Mouse (Mus musculus): ENCODE results near the gene Klhl6. TPM values are rescaled to one million over a fixed set of nuclear protein-coding genes. Genes with fewer than 3 reads are reported as not detected.

The Klhl6 gene
- polyA plus RNA-seq, 1 experiment from 2014 or later, result 7.9 TPM

DNA sequence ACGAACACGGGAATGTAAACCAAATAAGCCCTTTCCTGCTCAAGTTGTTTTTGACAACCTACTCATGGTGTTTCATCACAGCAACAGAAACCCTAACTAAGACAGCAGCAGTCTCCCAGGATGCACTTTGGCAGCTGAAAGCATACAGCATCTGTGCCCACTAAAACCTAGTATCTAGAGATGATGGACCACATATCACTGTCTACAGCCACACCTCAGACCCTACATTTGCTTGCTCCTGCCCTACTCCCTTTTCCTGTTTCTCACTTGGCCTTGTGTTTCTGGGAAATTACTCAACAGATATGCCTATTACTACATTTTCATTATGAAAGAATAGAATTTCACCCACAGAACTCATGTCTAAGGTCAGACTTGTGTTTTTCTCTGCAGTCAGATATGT, 70.3 kb downstream of the Klhl6 start:
- 27% methylated on average over 2 of the region's 2 CpGs for WGBS
- H3K4me1 ChIP-seq (ENCODE audit: control insufficient read depth, insufficient read depth, low read length), result no peaks in the 10 kb centered on the region
- ATAC-seq (ENCODE audit: insufficient read depth, low FRiP score), result no peak
- no peak overlapping the region for H3K4me2 ChIP-seq (ENCODE audit: low read depth, low read length)
- no peaks in the 10 kb centered on the region for H3K36me3 ChIP-seq (ENCODE audit: control insufficient read depth, insufficient read depth, low read length)
- no peak overlapping the region for H3K4me3 ChIP-seq (replicated peaks; ENCODE audit: low read length)
- H3K27me3 ChIP-seq (ENCODE audit: control insufficient read depth, insufficient read depth, low read length), result no peaks in the 10 kb centered on the region
- H3K9me3 ChIP-seq (replicated peaks; ENCODE audit: control insufficient read depth, low read length), result no peaks in the 10 kb centered on the region
- no peak overlapping the region for H3K9ac ChIP-seq (ENCODE audit: low read length)
- no peak overlapping the region for H3K27ac ChIP-seq (ENCODE audit: low read length)

DNA sequence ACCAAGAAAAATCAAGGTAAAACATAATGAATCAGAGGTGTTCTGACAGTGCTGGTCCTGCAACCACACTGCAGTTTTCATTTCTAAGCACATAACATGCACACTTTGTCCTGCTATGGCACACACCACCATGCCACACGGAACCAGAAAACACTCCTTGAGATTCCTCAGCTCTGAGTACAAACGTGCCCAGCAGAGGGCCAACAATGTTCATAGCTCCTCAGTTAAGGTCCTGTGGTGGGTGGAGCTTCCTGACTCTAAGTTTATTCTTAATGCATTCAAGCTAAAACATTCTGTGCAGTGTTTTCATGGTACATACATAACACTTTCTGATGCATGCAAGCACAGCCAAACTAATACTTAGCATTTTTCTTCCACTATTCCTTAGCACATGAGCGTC, 74.5 kb downstream of the Klhl6 start:
- Histone ChIP-seq H3K27ac (ENCODE audit: low read length) (no peak overlapping the region), H3K27me3 (ENCODE audit: control insufficient read depth, insufficient read depth, low read length) (no peaks in the 10 kb centered on the region), H3K4me3 (replicated peaks; ENCODE audit: low read length) (no peak overlapping the region), H3K36me3 (ENCODE audit: control insufficient read depth, insufficient read depth, low read length) (no peaks in the 10 kb centered on the region), H3K4me2 (ENCODE audit: low read depth, low read length) (no peak overlapping the region), H3K9ac (ENCODE audit: low read length) (no peak overlapping the region), H3K9me3 (replicated peaks; ENCODE audit: control insufficient read depth, low read length) (no peaks in the 10 kb centered on the region), H3K4me1 (ENCODE audit: control insufficient read depth, insufficient read depth, low read length) (0 out of 2 replicates have a peak, but pooled peaks cover 5% of the 10 kb centered on the region)
- no peak for ATAC-seq (ENCODE audit: insufficient read depth, low FRiP score)
- WGBS, result 57% methylated on average over 3 of the region's 3 CpGs

DNA sequence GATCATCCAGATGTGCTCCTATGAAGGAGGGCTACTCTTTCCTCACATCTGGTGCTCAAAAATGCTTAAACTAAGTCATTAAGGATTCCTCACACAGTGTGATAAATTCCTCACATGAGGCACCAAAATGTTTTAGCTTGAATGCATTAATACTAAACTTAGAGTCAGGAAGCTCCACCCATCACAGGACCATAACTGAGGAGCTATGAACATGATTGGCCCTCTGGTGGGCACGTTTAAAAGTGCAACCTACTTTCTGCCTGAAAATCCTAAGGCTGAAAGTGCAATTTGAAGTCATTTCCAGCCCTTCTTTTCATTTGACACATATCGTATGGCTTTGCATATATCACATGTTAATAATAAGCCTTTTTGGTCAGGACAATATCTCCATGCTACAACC, 75.7 kb downstream of the Klhl6 start:
- no peak for ATAC-seq (ENCODE audit: insufficient read depth, low FRiP score)
- WGBS, result 39% methylated on average over 2 of the region's 2 CpGs
- Histone ChIP-seq H3K9me3 (replicated peaks; ENCODE audit: control insufficient read depth, low read length) (no peaks in the 10 kb centered on the region), H3K4me1 (ENCODE audit: control insufficient read depth, insufficient read depth, low read length) (0 out of 2 replicates have a peak, but pooled peaks cover 5% of the 10 kb centered on the region), H3K4me3 (replicated peaks; ENCODE audit: low read length) (no peak overlapping the region), H3K27me3 (ENCODE audit: control insufficient read depth, insufficient read depth, low read length) (no peaks in the 10 kb centered on the region), H3K36me3 (ENCODE audit: control insufficient read depth, insufficient read depth, low read length) (no peaks in the 10 kb centered on the region), H3K9ac (ENCODE audit: low read length) (no peak overlapping the region), H3K27ac (ENCODE audit: low read length) (no peak overlapping the region), H3K4me2 (ENCODE audit: low read depth, low read length) (no peak overlapping the region)

DNA sequence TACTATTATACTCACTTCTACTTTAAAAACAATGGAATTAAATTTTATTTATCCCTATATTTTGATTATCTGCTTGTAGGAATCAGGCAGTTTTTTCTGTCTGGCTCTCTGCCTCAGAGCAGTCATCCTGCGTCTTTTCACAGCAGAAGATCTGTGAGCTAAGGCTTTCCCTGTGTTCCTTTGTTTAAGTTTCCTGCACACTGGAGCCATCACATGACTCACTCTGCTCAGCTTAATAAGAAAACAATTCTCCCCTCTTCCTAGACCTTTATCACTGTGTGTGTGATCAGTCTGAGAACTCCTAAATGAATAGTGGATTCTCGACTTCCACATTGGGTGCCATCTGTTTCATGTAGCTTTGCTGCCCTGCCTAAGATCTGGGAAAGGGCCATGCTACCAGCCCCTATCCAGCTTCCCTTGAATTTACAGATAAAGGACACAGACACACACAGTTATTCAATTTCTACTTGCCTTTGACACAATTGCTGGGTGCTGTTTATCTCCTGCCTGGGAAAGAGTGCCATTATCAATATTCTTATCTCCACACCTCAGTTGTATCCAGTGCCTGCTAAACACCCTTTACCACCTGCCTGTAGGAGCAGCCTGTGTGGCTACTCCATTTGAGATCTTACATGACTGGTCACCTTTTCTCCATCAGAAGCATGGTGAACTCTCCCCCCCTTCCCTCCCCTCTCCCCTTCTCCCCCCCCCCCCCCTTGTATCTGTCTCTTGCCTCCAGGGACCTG, 77.9 kb downstream of the Klhl6 start:
- ATAC-seq (ENCODE audit: insufficient read depth, low FRiP score), result no peak
- H3K4me1 ChIP-seq (ENCODE audit: control insufficient read depth, insufficient read depth, low read length), result 0 out of 2 replicates have a peak, but pooled peaks cover 5% of the 10 kb centered on the region
- H3K4me3 ChIP-seq (replicated peaks; ENCODE audit: low read length), result no peak overlapping the region
- H3K36me3 ChIP-seq (ENCODE audit: control insufficient read depth, insufficient read depth, low read length), result no peaks in the 10 kb centered on the region
- H3K9me3 ChIP-seq (replicated peaks; ENCODE audit: control insufficient read depth, low read length), result no peaks in the 10 kb centered on the region
- no peak overlapping the region for H3K9ac ChIP-seq (ENCODE audit: low read length)
- H3K4me2 ChIP-seq (ENCODE audit: low read depth, low read length), result no peak overlapping the region
- H3K27ac ChIP-seq (ENCODE audit: low read length), result no peak overlapping the region
- 16% methylated on average over 2 of the region's 2 CpGs for WGBS
- H3K27me3 ChIP-seq (ENCODE audit: control insufficient read depth, insufficient read depth, low read length), result no peaks in the 10 kb centered on the region

DNA sequence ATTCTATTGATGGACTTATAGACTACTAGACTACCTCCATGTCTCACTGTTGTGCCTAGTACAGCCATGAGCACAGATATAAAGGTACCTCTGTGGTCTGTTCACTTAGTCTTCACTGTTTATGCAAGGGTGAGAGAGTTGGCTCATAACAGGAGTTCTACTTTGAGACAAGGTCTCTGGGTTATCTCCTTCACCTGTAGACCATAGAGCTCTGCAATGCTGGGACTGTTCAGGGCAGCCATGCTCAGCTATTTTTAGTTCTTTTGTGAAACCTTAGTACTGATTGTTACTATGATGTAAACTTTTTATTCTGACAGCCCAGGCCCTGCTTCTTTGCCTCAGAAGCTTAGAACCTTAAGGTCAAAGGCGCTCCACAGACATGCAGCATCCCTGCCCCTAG, 79.0 kb downstream of the Klhl6 start:
- Histone ChIP-seq H3K27ac (ENCODE audit: low read length) (no peak overlapping the region), H3K27me3 (ENCODE audit: control insufficient read depth, insufficient read depth, low read length) (no peaks in the 10 kb centered on the region), H3K9me3 (replicated peaks; ENCODE audit: control insufficient read depth, low read length) (no peaks in the 10 kb centered on the region), H3K36me3 (ENCODE audit: control insufficient read depth, insufficient read depth, low read length) (no peaks in the 10 kb centered on the region), H3K4me2 (ENCODE audit: low read depth, low read length) (no peak overlapping the region), H3K4me1 (ENCODE audit: control insufficient read depth, insufficient read depth, low read length) (0 out of 2 replicates have a peak, but pooled peaks cover 5% of the 10 kb centered on the region), H3K9ac (ENCODE audit: low read length) (no peak overlapping the region), H3K4me3 (replicated peaks; ENCODE audit: low read length) (no peak overlapping the region)
- ATAC-seq (ENCODE audit: insufficient read depth, low FRiP score), result no peak
- 92% methylated on average over 1 of the region's 1 CpGs for WGBS

Other genes starting within 250 kb of the Klhl6 start
- 12.1 and 14.3 TPM in 2 replicates for gene B3gnt5, start 222.8 kb downstream of the Klhl6 start, polyA plus RNA-seq (2015; fragmentation: Nextera tagmentation; extraction: Ambion mirVana)
- 19.1 and 20.3 TPM in 2 replicates for gene Klhl24, start 114.5 kb upstream of the Klhl6 start, polyA plus RNA-seq (2015; fragmentation: Nextera tagmentation; extraction: Ambion mirVana)
- 24.7 and 26.6 TPM in 2 replicates for gene Yeats2, start 158.0 kb upstream of the Klhl6 start, polyA plus RNA-seq (2015; fragmentation: Nextera tagmentation; extraction: Ambion mirVana)